Mouse (Mus musculus) liver, embryonic 14.5 days (tissue): ENCODE results near the gene Vars.

ENCODE experiments used
- CTCF ChIP-seq: IDR thresholded peaks from 2 replicates; pipeline ENCODE4 v1.5.1; 2016; ENCODE audit warnings: antibody characterized with exemption, low read depth, control low read depth
- EP300 ChIP-seq: IDR thresholded peaks from 2 replicates; pipeline ENCODE4 v1.6.1; 2016; ENCODE audit warnings: antibody characterized with exemption, low read depth

- TF ChIP-seq CTCF (no peak), EP300 (no peak)
Measured at GRCm38 (mm10) chr17:35011440-35011839, 10.7 kb downstream of the Vars start.
